Mouse (Mus musculus): ENCODE measurements at regions not wholly inside any gene's neighbourhood (a gene's known extent, or its start where the extent isn't known, plus 50 kb on each side); places are given as distances from the start of the nearest gene placed in this dataset.

- no peak for DNase-seq (ENCODE audit: low spot score in 2 of 2)
Observed at GRCm38 (mm10) chr9:24833766-24834165, 59.7 kb upstream of the Tbx20 start.

DNA sequence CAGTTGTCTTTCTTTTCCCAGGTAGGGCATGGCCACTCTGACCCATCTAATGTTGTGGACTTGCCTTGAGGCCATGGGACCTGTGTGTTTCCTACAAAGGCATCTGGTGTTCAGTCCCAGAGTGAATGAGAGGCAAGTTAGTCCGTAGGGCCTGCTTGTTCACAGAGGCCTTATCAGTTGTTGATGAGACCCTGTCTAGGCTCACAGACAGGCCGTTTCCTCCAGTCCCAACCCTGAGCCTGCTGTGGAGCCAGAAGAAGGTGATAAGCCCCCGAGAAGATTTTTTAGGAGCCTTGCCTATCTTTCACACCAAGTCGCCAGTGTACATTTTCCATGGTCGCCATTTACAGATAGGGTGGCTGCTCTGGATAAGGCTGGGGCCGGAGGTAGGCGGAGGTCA lies 74.1 kb upstream of the Tbx20 start:
- DNase-seq (ENCODE audit: low spot score in 2 of 2), result no peak

- no peak for DNase-seq (ENCODE audit: low spot score in 2 of 2)
Observed at GRCm38 (mm10) chr9:24859459-24859858, 85.4 kb upstream of the Tbx20 start.

DNA sequence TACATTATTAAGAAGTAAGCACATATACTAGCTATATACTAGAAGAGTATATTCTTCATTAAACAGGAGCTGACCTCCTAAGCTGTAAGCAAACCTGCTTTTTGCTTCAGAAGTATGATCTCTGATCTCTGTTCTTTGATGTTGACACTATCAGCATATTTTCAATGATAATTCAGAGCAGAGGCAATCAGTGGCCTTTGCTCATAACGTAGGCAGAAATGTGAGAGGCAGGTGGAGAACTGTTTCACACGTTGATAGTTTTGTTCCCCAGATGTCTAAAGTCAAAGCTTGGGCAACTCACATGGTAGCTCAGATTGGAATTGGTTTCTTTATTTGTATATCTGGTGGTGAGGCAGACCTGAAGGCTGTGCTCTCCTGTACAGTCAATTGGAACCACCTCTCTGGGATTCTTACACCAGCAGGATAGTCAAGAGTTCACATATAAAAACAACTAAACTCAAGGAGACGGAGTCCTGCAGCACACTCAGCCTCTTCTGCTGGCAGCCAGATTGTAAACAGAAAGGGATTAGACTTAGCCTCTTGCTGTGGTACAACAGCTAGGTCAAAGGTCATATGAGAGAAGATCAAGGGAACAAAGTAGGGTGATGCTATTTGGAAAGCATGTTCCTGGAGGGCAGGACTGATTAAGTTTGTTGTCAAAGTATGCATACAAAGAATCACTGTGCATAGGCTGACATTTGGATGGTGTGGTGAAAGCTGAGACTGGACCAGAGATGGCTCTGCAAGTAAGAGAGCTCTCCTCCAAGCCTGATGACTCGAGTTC lies 92.5 kb upstream of the Tbx20 start:
- DNase-seq (ENCODE audit: low spot score in 2 of 2), result no peak

DNA sequence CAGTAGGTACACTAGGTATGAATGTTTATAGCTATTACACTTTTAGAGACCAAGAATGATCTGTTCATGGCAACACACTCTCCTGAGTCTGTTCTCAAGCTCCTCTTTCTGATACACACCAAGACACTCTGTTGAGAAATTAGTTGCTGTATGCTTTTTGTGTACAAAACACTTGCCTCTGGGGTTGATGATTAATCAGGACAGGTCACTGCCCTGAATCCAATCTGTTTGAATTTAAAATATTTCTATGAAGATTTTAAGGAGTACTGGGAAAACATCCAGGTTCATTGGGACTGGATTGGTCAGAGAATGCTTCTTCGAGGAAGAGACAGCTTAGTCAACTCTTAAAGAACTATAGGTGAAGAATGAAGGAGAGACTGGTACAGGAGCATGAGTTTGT lies 94.6 kb upstream of the Tbx20 start:
- no peak for DNase-seq (ENCODE audit: low spot score in 2 of 2)

DNA sequence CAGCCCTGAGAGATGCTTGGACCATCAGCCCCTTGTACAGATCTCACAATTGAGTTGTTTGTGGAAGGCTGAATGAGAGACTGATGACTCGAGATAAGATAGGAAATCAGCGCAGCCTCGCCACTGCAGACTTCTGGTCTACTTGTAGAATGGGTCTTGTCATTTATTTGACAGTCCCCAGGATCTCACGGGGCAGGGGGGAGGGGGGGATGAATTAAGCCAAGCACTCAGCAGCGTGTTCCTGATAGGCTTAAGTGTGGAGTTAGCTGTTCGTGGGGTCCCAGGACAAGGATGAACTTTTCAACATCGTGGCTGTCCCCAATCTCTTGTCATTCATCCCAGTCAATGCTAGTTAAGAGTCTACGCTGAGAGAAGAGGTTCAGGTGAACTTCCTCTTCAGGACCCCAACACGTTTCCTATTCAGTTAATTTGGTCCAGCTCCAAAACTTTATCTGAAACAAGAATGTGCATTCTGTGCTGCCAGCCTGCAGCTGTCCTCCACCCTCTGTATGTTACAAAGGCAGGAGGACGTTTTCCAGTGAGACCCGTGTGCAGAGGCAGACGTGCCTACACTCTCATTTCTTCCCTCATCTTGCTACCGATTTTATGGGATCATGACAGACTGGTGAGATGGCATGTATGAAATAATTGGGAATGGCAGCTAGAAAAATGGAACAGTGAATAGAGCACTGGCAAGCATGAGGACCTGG lies 100.5 kb upstream of the Tbx20 start:
- no peak for DNase-seq (ENCODE audit: low spot score in 2 of 2)

GRCm38 (mm10) chr9:24878384-24879174 lies 104.5 kb upstream of the Tbx20 start:
- DNase-seq (ENCODE audit: low spot score in 2 of 2), result no peak

GRCm38 (mm10) chr9:24879662-24880061 lies 105.6 kb upstream of the Tbx20 start:
- DNase-seq (ENCODE audit: low spot score in 2 of 2), result no peak

DNA sequence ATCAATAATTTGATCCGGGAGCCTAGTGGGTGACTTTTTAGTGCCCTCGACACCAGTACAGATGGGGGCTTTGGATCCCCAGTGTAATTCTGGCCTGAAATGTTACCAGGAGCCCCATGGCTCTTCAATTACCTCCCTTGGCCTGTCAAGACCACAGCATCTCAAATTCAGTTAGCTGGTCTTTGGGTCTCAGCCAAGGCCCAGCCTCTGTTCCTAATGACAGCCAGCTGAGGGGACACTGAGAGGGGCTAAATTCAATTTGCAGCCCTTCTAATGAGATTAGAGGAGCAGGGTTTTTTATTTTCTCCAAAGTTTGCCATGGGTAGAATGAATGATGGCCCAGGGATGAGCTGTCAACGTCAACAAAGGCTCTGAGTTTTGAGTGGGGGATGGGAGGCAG lies 109.9 kb upstream of the Tbx20 start:
- DNase-seq (ENCODE audit: low spot score in 2 of 2), result no peak

GRCm38 (mm10) chr9:24888282-24888681 lies 114.2 kb upstream of the Tbx20 start:
- no peak for DNase-seq (ENCODE audit: low spot score in 2 of 2)

DNA sequence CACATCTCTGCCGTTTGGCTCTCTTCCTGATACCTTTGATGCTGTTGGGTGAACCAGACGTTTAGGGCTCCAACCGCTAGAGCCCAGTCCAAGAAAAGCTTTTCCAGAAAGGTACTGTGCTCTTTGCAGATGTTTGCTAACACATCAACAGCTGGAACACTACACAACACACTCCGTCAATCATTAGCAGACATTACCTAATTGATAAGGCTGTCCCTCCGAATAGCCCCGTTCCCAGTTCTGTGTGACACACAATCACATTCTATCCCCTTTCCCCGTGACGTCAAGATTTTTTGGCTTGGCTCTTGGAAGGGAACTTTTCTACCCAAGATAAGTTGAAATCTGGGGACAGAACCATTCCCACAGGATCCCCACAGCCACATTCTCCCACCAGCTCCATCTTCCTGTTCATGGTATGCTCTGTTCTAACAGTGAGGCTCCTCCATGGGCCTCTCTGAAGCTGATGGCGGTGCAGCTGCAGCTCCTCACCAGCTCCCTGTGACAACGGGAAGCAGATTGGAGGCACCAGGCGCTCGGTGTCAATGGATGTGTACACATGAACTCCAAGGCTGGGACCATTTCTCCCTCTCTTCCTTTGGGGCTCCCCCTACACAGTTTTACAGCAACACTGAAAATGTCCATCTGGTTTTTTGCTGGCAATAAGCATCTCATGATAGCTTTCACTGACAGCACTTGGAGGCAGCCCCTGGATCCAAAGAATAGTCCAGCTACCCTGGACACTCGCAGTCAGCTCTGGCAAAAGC lies 122.6 kb upstream of the Tbx20 start:
- DNase-seq (ENCODE audit: low spot score in 2 of 2), result no peak

- no peak for DNase-seq (ENCODE audit: low spot score in 2 of 2)
Observed at GRCm38 (mm10) chr9:24899206-24899928, 125.3 kb upstream of the Tbx20 start.

- no peak for DNase-seq (ENCODE audit: low spot score in 2 of 2)
Observed at GRCm38 (mm10) chr9:24903706-24904105, 129.6 kb upstream of the Tbx20 start.

DNA sequence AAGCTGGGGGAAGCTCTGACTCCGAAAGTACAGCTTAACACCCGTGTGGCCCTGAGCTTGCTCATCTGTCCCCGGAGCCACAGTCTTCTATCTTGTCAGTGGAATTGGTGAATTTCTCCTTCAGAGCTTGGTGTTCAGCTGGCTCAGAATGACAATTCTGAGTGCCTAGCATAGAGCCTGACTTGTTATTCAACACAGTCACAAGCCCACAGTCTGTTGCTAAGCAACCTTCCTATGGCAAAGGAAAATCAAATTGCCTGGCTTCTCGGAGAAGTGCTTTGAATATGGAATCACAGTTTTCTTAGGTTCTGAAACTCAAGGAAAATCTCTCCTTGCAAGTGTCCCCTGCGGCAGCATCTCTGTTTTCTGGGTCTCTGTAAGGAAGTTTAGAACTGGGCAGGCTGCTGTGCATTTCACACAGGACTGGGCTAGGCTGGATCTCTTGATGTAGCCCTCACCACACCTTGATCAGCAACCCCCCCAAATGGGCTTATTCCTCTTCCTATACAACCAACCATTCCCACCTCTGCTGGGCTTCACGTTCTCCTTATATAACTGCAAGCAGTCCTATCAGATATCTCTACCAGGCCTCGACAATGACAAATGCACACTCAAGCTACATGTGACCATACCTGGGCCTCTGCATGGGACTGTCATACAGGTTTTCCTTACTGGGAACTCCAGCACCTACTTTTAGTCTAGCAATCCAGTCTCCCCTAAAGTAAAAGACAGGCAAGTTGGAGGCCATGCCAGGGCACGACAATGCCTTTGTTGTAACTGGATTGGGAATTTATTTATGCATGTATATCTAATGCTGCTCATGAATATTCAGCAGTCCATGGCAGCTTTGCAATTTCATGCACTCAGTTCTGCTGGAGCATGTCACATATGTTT lies 135.2 kb upstream of the Tbx20 start:
- DNase-seq (ENCODE audit: low spot score in 2 of 2), result no peak

DNA sequence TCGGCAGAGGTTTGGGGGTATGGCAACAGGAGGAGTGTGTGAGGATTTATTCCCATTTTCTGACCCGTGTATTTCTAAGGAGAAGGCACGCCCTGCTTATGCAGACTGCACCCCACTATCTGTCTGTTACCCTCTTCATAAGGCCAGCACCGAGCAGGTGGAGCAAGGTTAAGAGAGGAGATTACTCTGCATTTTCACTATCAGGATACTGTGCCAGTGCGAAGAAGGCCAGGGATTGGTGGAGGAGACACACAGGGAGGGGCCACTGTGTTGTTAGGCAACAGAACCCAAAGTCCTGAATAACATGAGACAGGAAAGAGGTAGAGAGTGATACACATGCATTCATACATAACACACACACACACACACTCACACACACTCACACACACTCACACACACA lies 136.6 kb upstream of the Tbx20 start:
- no peak for DNase-seq (ENCODE audit: low spot score in 2 of 2)

DNA sequence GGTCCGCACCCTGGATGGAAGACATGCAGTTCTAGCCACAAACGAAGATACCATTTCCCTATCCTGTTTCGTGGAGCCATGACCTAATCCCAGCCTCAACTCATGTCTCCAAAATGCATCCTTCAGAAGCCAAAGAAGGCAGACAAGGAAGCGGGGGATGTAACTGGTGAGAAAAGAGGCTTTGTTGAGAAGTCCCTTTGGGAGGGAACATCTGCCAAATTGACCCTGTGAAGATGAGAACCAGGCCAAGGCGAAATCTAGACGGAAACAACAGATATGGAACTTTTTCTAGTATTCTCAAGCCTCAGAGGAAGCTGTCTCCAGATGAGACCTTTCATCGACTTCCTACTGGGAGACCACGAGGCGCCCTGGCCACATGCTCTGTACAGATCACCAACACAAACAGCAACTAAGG lies 145.9 kb upstream of the Tbx20 start:
- no peak for DNase-seq (ENCODE audit: low spot score in 2 of 2)

DNA sequence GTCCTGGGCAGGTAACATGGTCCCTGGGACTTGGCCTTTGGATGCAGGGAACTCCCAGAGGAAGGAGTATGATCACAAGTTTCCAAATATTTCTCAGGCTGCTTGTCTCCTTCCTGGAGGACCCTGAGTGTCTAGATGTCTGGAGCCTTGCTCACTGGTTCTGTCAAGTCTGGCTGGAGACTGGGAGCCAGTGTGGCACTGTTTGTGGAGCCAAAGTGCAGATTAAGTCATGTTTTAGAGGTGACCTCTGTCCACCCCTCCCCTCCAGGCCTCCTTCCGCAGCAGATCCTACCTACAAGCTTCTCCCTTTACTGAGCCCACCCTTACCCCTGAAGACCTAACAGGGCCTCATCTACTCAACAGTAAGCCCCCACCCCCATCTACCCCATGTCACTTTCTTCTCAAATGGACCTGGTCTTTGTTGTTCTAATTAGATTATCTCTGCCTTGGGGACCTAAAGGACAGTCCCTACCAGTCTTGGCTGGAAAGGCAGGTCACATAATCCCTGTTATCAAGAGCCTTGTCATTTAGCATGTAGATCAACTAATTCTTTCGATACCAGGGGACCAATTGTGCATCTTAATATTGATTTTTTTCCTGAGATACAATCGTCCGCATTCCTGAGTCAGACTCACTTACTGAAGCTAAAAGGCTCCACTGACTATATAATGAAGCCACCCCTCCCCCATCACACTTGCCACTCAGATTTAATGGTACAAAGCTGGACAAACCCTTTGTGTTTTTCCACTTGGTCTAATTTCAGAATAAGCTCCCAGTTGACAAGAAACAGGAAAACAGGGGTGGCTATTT lies 148.2 kb upstream of the Tbx20 start:
- DNase-seq (ENCODE audit: low spot score in 2 of 2), result no peak

- no peak for DNase-seq (ENCODE audit: low spot score in 2 of 2)
Observed at GRCm38 (mm10) chr9:24923514-24923913, 149.4 kb upstream of the Tbx20 start.

DNA sequence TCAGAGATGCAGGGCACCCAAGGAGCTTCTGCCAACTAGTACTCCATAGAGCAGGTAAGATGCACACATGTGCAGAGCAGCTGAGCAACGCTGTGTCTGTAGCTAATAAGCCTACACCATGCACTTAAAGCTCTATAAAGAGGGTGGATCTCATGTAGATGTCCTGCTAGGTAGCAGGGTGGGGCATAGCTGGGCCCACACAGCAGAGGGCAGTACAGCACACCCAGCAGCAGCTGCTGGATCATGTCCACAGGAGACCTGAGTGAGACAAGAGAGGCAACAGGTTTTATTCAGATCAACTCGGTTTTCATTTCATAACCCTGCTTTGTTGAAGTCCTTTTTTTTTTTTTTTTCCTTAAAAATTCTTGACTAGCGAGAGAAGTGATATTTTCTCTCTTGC lies 151.5 kb upstream of the Gm10181 start:
- DNase-seq (ENCODE audit: low spot score in 2 of 2), result no peak
